Mouse (Mus musculus): ENCODE measurements around the gene Mxi1. TPM values are rescaled to one million over a fixed set of nuclear protein-coding genes. Genes with fewer than 3 reads are reported as not detected.
A peak's percentile ranks its signal among the peaks of the same experiment; 100 is the strongest.

Gene Mxi1
- total and polyA plus RNA-seq, 3 experiments: 29.0 to 60.9 TPM; not detected in 1

GRCm38 (mm10) chr19:53310771-53311523 is 629 bp downstream of the Mxi1 start (continued):
- TF ChIP-seq USF2 (IDR thresholded peaks at IDR 0.05; ENCODE audit: borderline replicate concordance in 1 of 2, insufficient read depth in 1 of 2, low read depth in 1 of 2, low read length in 2 of 2): no peak
- peak; percentile 97 for TF ChIP-seq CHD1 (IDR thresholded peaks at IDR 0.05; ENCODE audit: low read depth, low read length)
- peak; percentile 48; the same call in 1 of the 2 replicates for TF ChIP-seq MAZ (IDR thresholded peaks at IDR 0.05; ENCODE audit: low read depth, low read length)
- no peak for TF ChIP-seq CHD2 (IDR thresholded peaks at IDR 0.05; ENCODE audit: low read length)
- no peak for TF ChIP-seq RAD21 (IDR thresholded peaks at IDR 0.05; ENCODE audit: low read depth, low read length)
- TF ChIP-seq UBTF (IDR thresholded peaks at IDR 0.05; ENCODE audit: borderline replicate concordance, insufficient read depth, low read depth, low read length): peak; percentile 66; the same call in 1 of the 2 replicates
- TF ChIP-seq USF1 (IDR thresholded peaks at IDR 0.05; ENCODE audit: low read depth, low read length): no peak
- TF ChIP-seq KAT2A (conservative IDR thresholded peaks at IDR 0.05; ENCODE audit: low read depth, low read length): no peak; the same call in 1 of the 2 replicates
- TF ChIP-seq CTCF (IDR thresholded peaks at IDR 0.05 in 2 of 3, conservative IDR thresholded peaks at IDR 0.05 in 1 of 3; ENCODE audit: control insufficient read depth in 1 of 3, insufficient read depth in 1 of 3, low read depth in 2 of 3, low read length in 3 of 3, poor library complexity in 1 of 3, severe bottlenecking in 1 of 3): no peak
- TF ChIP-seq ZC3H11A (IDR thresholded peaks at IDR 0.05; ENCODE audit: low read depth, low read length): no peak
- no peak for TF ChIP-seq MYB (IDR thresholded peaks at IDR 0.05; ENCODE audit: low read depth, low read length)
- TF ChIP-seq GATA1 (IDR thresholded peaks at IDR 0.05; ENCODE audit: low read depth, low read length): no peak
- TF ChIP-seq ZMIZ1 (IDR thresholded peaks at IDR 0.05; ENCODE audit: low read depth, low read length): no peak
- TF ChIP-seq HCFC1 (IDR thresholded peaks at IDR 0.05; ENCODE audit: low read depth, low read length): 0 out of 2 replicates have a peak, but pooled peaks have one; percentile 12
- TF ChIP-seq NRF1 (IDR thresholded peaks at IDR 0.05; ENCODE audit: insufficient read depth, low read depth, low read length, poor library complexity, severe bottlenecking): peak; percentile 1; the same call in 1 of the 2 replicates
- TF ChIP-seq ZNF384 (IDR thresholded peaks at IDR 0.05; ENCODE audit: low read depth, low read length): peak; percentile 93
- TF ChIP-seq ETS1 (IDR thresholded peaks at IDR 0.05; ENCODE audit: low read depth, low read length): no peak
- no peak for TF ChIP-seq MEF2A (IDR thresholded peaks at IDR 0.05; ENCODE audit: extremely low read depth, insufficient replicate concordance, low read depth, low read length, poor library complexity, severe bottlenecking)
- TF ChIP-seq JUND (IDR thresholded peaks at IDR 0.05; ENCODE audit: low read depth, low read length): no peak

GRCm38 (mm10) chr19:53311524-53312335 is 1.4 kb downstream of the Mxi1 start:
- Histone ChIP-seq H3K27me3 (ENCODE audit: control insufficient read depth in 1 of 2, insufficient read depth in 2 of 2, low read length in 2 of 2) (no peaks in the 10 kb centered on the region; a peak in 1 of 4 replicates), H3K4me3 (ENCODE audit: control insufficient read depth in 1 of 2, insufficient read depth in 1 of 2, low read depth in 2 of 2, low read length in 2 of 2) (peak overlapping the region; percentile 85 to 87), H3K36me3 (ENCODE audit: control insufficient read depth in 1 of 2, insufficient read depth in 2 of 2, low read length in 2 of 2) (peaks cover 0 to 7% of the 10 kb centered on the region in 2 experiments; a peak in 1 of 4 replicates), H3K9me3 (replicated peaks; ENCODE audit: insufficient read depth, low read length) (no peaks in the 10 kb centered on the region), H3K79me2 (ENCODE audit: control insufficient read depth, insufficient read depth, low read length, poor library complexity) (peaks cover 15% of the 10 kb centered on the region), H3K27ac (ENCODE audit: control insufficient read depth, low read depth, low read length) (peak overlapping the region; percentile 74), H3K4me1 (ENCODE audit: control insufficient read depth in 1 of 2, insufficient read depth in 2 of 2, low read length in 2 of 2) (peaks cover 0 to 4% of the 10 kb centered on the region in 2 experiments; a peak in 2 of 4 replicates), H3K9ac (ENCODE audit: control insufficient read depth, low read depth, low read length, poor library complexity, severe bottlenecking) (peak overlapping the region; percentile 81)
- peak; percentile 80 for DNase-seq (ENCODE audit: low read depth, low spot score)
- TF ChIP-seq KAT2A (conservative IDR thresholded peaks at IDR 0.05; ENCODE audit: low read depth, low read length): no peak
- TF ChIP-seq GABPA (IDR thresholded peaks at IDR 0.05; ENCODE audit: low read depth, low read length): no peak
- TF ChIP-seq TBP (IDR thresholded peaks at IDR 0.05; ENCODE audit: low read depth, low read length): peak; percentile 18; the same call in 1 of the 2 replicates
- no peak; the same call in 1 of the 2 replicates for TF ChIP-seq MXI1 (IDR thresholded peaks at IDR 0.05; ENCODE audit: low read depth, low read length)
- TF ChIP-seq JUND (IDR thresholded peaks at IDR 0.05; ENCODE audit: low read depth, low read length): no peak
- no peak for TF ChIP-seq CHD2 (IDR thresholded peaks at IDR 0.05; ENCODE audit: low read length)
- no peak for TF ChIP-seq POLR2A (IDR thresholded peaks at IDR 0.05; ENCODE audit: control insufficient read depth in 1 of 2, insufficient read depth in 1 of 2, low read depth in 1 of 2, low read length in 2 of 2, poor library complexity in 1 of 2)
- TF ChIP-seq MAX (IDR thresholded peaks at IDR 0.05; ENCODE audit: low read length): no peak; the same call in 1 of the 2 replicates
- TF ChIP-seq USF1 (IDR thresholded peaks at IDR 0.05; ENCODE audit: low read depth, low read length): no peak
- TF ChIP-seq CHD1 (IDR thresholded peaks at IDR 0.05; ENCODE audit: low read depth, low read length): no peak; the same call in none of the 2 replicates
- peak; percentile 68 for TF ChIP-seq MAZ (IDR thresholded peaks at IDR 0.05; ENCODE audit: low read depth, low read length)
- TF ChIP-seq POLR2AphosphoS5 (IDR thresholded peaks at IDR 0.05; ENCODE audit: borderline replicate concordance, low read depth, low read length): no peak
- no peak for TF ChIP-seq ZMIZ1 (IDR thresholded peaks at IDR 0.05; ENCODE audit: low read depth, low read length)
- TF ChIP-seq ZNF384 (IDR thresholded peaks at IDR 0.05; ENCODE audit: low read depth, low read length): no peak
- TF ChIP-seq ETS1 (IDR thresholded peaks at IDR 0.05; ENCODE audit: low read depth, low read length): 0 out of 2 replicates have a peak, but pooled peaks have one; percentile 11
- TF ChIP-seq ZC3H11A (IDR thresholded peaks at IDR 0.05; ENCODE audit: low read depth, low read length): no peak
- no peak for TF ChIP-seq TAL1 (IDR thresholded peaks at IDR 0.05; ENCODE audit: low read length)
- no peak for TF ChIP-seq RCOR1 (IDR thresholded peaks at IDR 0.05; ENCODE audit: low read depth, low read length)
- TF ChIP-seq SIN3A (IDR thresholded peaks at IDR 0.05; ENCODE audit: low read length): peak; percentile 47; the same call in 1 of the 2 replicates
- TF ChIP-seq NELFE (IDR thresholded peaks at IDR 0.05; ENCODE audit: low read depth, low read length): no peak
